Mouse (Mus musculus): ENCODE data around the gene Tiam2. TPM values are rescaled to one million over a fixed set of nuclear protein-coding genes. Genes with fewer than 3 reads are reported as not detected.

Gene Tiam2
- polyA plus RNA-seq, 1 experiment from 2014 or later = 3.9 TPM

- Histone ChIP-seq H3K27ac (replicated peaks in 1 of 2; ENCODE audit: control insufficient read depth in 1 of 2, insufficient read depth in 1 of 2, low read depth in 2 of 2, low read length in 2 of 2) (no peak overlapping the region), H3K36me3 (ENCODE audit: control insufficient read depth, insufficient read depth, low read length) (no peaks in the 10 kb centered on the region), H3K4me1 (ENCODE audit: control insufficient read depth in 2 of 2, insufficient read depth in 2 of 2, low read length in 2 of 2) (no peaks in the 10 kb centered on the region), H3K4me3 (ENCODE audit: control insufficient read depth in 1 of 2, insufficient read depth in 1 of 2, low read depth in 1 of 2, low read length in 2 of 2) (no peak overlapping the region), H3K9ac (ENCODE audit: low read length) (no peak overlapping the region), H3K9me3 (ENCODE audit: control insufficient read depth, low read length) (no peaks in the 10 kb centered on the region), H3K27me3 (ENCODE audit: control insufficient read depth, insufficient read depth, low read length) (no peaks in the 10 kb centered on the region), H3K4me2 (ENCODE audit: low read length) (no peak overlapping the region)
- ATAC-seq (ENCODE audit: insufficient number of reproducible peaks, insufficient read depth, low FRiP score, low read depth) = no peak
- WGBS = 82% methylated on average over 6 of the region's 6 CpGs
Observed at GRCm38 (mm10) chr17:3500076-3500475, 173.7 kb downstream of the Tiam2 start.

GRCm38 (mm10) chr17:3500936-3501335, 174.6 kb downstream of the Tiam2 start:
- 74% methylated on average over 4 of the region's 4 CpGs for WGBS
- Histone ChIP-seq H3K4me3 (ENCODE audit: control insufficient read depth in 1 of 2, insufficient read depth in 1 of 2, low read depth in 1 of 2, low read length in 2 of 2) (no peak overlapping the region), H3K9ac (ENCODE audit: low read length) (no peak overlapping the region), H3K27me3 (ENCODE audit: control insufficient read depth, insufficient read depth, low read length) (no peaks in the 10 kb centered on the region), H3K9me3 (ENCODE audit: control insufficient read depth, low read length) (no peaks in the 10 kb centered on the region), H3K4me2 (ENCODE audit: low read length) (no peak overlapping the region), H3K4me1 (ENCODE audit: control insufficient read depth in 2 of 2, insufficient read depth in 2 of 2, low read length in 2 of 2) (no peaks in the 10 kb centered on the region), H3K36me3 (ENCODE audit: control insufficient read depth, insufficient read depth, low read length) (no peaks in the 10 kb centered on the region), H3K27ac (replicated peaks in 1 of 2; ENCODE audit: control insufficient read depth in 1 of 2, insufficient read depth in 1 of 2, low read depth in 2 of 2, low read length in 2 of 2) (no peak overlapping the region)
- ATAC-seq (ENCODE audit: insufficient number of reproducible peaks, insufficient read depth, low FRiP score, low read depth) = no peak

DNA sequence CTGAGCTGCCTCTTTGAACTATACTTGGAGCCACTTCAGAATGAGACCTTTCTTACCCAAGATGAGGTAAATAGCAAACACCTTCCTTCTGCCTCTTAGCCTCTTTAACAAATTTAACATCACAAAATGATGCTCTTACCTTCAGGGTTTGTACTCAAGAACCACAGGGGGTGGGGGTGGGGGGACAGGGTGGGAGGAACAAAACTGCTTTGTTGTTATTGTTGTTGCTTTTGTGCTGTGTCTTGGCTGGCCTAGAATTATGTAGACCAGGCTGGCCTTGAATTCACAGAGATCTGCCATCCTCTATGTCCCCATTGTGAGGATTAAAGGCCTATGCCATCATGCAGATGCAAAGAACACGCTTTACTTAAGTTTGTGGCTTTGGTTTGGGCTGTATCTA, 179.3 kb downstream of the Tiam2 start:
- no peak overlapping the region for H3K4me3 ChIP-seq (ENCODE audit: control insufficient read depth in 1 of 2, insufficient read depth in 1 of 2, low read depth in 1 of 2, low read length in 2 of 2)
- ATAC-seq (ENCODE audit: insufficient number of reproducible peaks, insufficient read depth, low FRiP score, low read depth) = no peak

DNA sequence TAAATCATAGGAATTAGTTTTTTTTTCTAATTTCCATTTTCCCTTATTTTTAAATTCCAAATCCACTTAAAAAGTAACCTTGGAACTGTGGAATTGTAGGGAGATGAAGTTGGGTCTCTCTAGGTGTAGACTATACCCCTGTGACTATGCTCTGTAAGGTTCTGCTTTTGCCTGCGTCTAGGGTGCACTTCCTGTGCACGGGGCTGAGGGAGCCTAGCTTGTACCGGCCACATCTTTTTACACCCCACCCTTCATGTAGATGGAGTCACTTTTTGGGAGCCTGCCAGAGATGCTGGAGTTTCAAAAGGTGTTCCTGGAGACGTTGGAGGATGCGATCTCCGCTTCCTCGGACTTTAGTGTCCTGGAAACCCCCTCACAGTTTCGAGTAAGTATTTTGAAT, 180.1 kb downstream of the Tiam2 start:
- H3K4me2 ChIP-seq (ENCODE audit: low read length) = no peak overlapping the region
- H3K36me3 ChIP-seq (ENCODE audit: control insufficient read depth, insufficient read depth, low read length) = 0 out of 2 replicates have a peak, but pooled peaks cover 4% of the 10 kb centered on the region
- H3K27ac ChIP-seq (replicated peaks in 1 of 2; ENCODE audit: control insufficient read depth in 1 of 2, insufficient read depth in 1 of 2, low read depth in 2 of 2, low read length in 2 of 2) = no peak overlapping the region
- no peaks in the 10 kb centered on the region for H3K27me3 ChIP-seq (ENCODE audit: control insufficient read depth, insufficient read depth, low read length)
- H3K9ac ChIP-seq (ENCODE audit: low read length) = no peak overlapping the region
- no peaks in the 10 kb centered on the region for H3K9me3 ChIP-seq (ENCODE audit: control insufficient read depth, low read length)
- ATAC-seq (ENCODE audit: insufficient number of reproducible peaks, insufficient read depth, low FRiP score, low read depth) = no peak
- H3K4me3 ChIP-seq (ENCODE audit: control insufficient read depth in 1 of 2, insufficient read depth in 1 of 2, low read depth in 1 of 2, low read length in 2 of 2) = no peak overlapping the region
- no peaks in the 10 kb centered on the region for H3K4me1 ChIP-seq (ENCODE audit: control insufficient read depth in 2 of 2, insufficient read depth in 2 of 2, low read length in 2 of 2)
- WGBS = 85% methylated on average over 8 of the region's 8 CpGs

More for the DNA sequence above, 179.3 kb downstream of the Tiam2 start:
- Histone ChIP-seq H3K27me3 (ENCODE audit: control insufficient read depth, insufficient read depth, low read length) (no peaks in the 10 kb centered on the region), H3K4me2 (ENCODE audit: low read length) (no peak overlapping the region), H3K27ac (replicated peaks in 1 of 2; ENCODE audit: control insufficient read depth in 1 of 2, insufficient read depth in 1 of 2, low read depth in 2 of 2, low read length in 2 of 2) (no peak overlapping the region), H3K9ac (ENCODE audit: low read length) (no peak overlapping the region), H3K36me3 (ENCODE audit: control insufficient read depth, insufficient read depth, low read length) (0 out of 2 replicates have a peak, but pooled peaks cover 4% of the 10 kb centered on the region), H3K9me3 (ENCODE audit: control insufficient read depth, low read length) (no peaks in the 10 kb centered on the region), H3K4me1 (ENCODE audit: control insufficient read depth in 2 of 2, insufficient read depth in 2 of 2, low read length in 2 of 2) (no peaks in the 10 kb centered on the region)
- WGBS = 72% methylated on average over 1 of the region's 1 CpGs

- H3K9ac ChIP-seq (ENCODE audit: low read length) = no peak overlapping the region
- H3K27me3 ChIP-seq (ENCODE audit: control insufficient read depth, insufficient read depth, low read length) = no peaks in the 10 kb centered on the region
- H3K4me3 ChIP-seq (ENCODE audit: control insufficient read depth in 1 of 2, insufficient read depth in 1 of 2, low read depth in 1 of 2, low read length in 2 of 2) = no peak overlapping the region
- WGBS = 5% methylated on average over 1 of the region's 1 CpGs
- H3K36me3 ChIP-seq (ENCODE audit: control insufficient read depth, insufficient read depth, low read length) = peaks cover 16% of the 10 kb centered on the region
- H3K9me3 ChIP-seq (ENCODE audit: control insufficient read depth, low read length) = no peaks in the 10 kb centered on the region
- H3K4me2 ChIP-seq (ENCODE audit: low read length) = no peak overlapping the region
- no peak overlapping the region for H3K27ac ChIP-seq (replicated peaks in 1 of 2; ENCODE audit: control insufficient read depth in 1 of 2, insufficient read depth in 1 of 2, low read depth in 2 of 2, low read length in 2 of 2)
- ATAC-seq (ENCODE audit: insufficient number of reproducible peaks, insufficient read depth, low FRiP score, low read depth) = no peak
- no peaks in the 10 kb centered on the region for H3K4me1 ChIP-seq (ENCODE audit: control insufficient read depth in 2 of 2, insufficient read depth in 2 of 2, low read length in 2 of 2)
Observed at GRCm38 (mm10) chr17:3509841-3510240, 183.5 kb downstream of the Tiam2 start.

- H3K9me3 ChIP-seq (ENCODE audit: control insufficient read depth, low read length) = no peaks in the 10 kb centered on the region
- no peak for ATAC-seq (ENCODE audit: insufficient number of reproducible peaks, insufficient read depth, low FRiP score, low read depth)
- H3K36me3 ChIP-seq (ENCODE audit: control insufficient read depth, insufficient read depth, low read length) = peaks cover 42% of the 10 kb centered on the region
- 82% methylated on average over 5 of the region's 5 CpGs for WGBS
- H3K27me3 ChIP-seq (ENCODE audit: control insufficient read depth, insufficient read depth, low read length) = no peaks in the 10 kb centered on the region
- H3K4me3 ChIP-seq (ENCODE audit: control insufficient read depth in 1 of 2, insufficient read depth in 1 of 2, low read depth in 1 of 2, low read length in 2 of 2) = no peak overlapping the region
- H3K4me2 ChIP-seq (ENCODE audit: low read length) = no peak overlapping the region
- H3K4me1 ChIP-seq (ENCODE audit: control insufficient read depth in 2 of 2, insufficient read depth in 2 of 2, low read length in 2 of 2) = no peaks in the 10 kb centered on the region
- no peak overlapping the region for H3K9ac ChIP-seq (ENCODE audit: low read length)
- H3K27ac ChIP-seq (replicated peaks in 1 of 2; ENCODE audit: control insufficient read depth in 1 of 2, insufficient read depth in 1 of 2, low read depth in 2 of 2, low read length in 2 of 2) = no peak overlapping the region
Observed at GRCm38 (mm10) chr17:3514316-3514715, 187.9 kb downstream of the Tiam2 start.

DNA sequence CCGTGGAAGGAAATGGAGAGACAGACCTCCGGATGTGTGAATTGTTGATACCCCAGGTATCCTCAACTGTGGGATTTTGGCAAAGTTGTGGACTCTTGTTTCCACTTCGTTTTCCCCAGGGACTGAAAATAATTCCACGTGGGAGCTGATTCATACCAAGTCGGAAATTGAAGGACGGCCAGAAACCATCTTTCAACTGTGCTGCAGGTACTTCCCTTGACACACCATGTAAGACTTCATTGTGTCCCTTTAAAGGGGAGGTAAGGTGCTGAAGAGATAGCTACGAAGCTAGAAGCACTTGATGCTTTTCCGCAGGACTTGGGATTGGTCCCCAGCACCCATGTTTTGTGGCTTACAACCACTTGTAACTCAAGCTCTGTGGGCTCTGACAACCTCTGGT, 189.5 kb downstream of the Tiam2 start:
- H3K36me3 ChIP-seq (ENCODE audit: control insufficient read depth, insufficient read depth, low read length) = peaks cover 45% of the 10 kb centered on the region
- no peak overlapping the region for H3K27ac ChIP-seq (replicated peaks in 1 of 2; ENCODE audit: control insufficient read depth in 1 of 2, insufficient read depth in 1 of 2, low read depth in 2 of 2, low read length in 2 of 2)
- no peak for ATAC-seq (ENCODE audit: insufficient number of reproducible peaks, insufficient read depth, low FRiP score, low read depth)
- no peaks in the 10 kb centered on the region for H3K27me3 ChIP-seq (ENCODE audit: control insufficient read depth, insufficient read depth, low read length)
- H3K9ac ChIP-seq (ENCODE audit: low read length) = no peak overlapping the region
- H3K9me3 ChIP-seq (ENCODE audit: control insufficient read depth, low read length) = no peaks in the 10 kb centered on the region
- H3K4me2 ChIP-seq (ENCODE audit: low read length) = no peak overlapping the region
- WGBS = 87% methylated on average over 8 of the region's 8 CpGs
- H3K4me1 ChIP-seq (ENCODE audit: control insufficient read depth in 2 of 2, insufficient read depth in 2 of 2, low read length in 2 of 2) = no peaks in the 10 kb centered on the region
- no peak overlapping the region for H3K4me3 ChIP-seq (ENCODE audit: control insufficient read depth in 1 of 2, insufficient read depth in 1 of 2, low read depth in 1 of 2, low read length in 2 of 2)

GRCm38 (mm10) chr17:3516406-3516805, 190.0 kb downstream of the Tiam2 start:
- Histone ChIP-seq H3K4me1 (ENCODE audit: control insufficient read depth in 2 of 2, insufficient read depth in 2 of 2, low read length in 2 of 2) (no peaks in the 10 kb centered on the region), H3K27ac (replicated peaks in 1 of 2; ENCODE audit: control insufficient read depth in 1 of 2, insufficient read depth in 1 of 2, low read depth in 2 of 2, low read length in 2 of 2) (no peak overlapping the region), H3K9me3 (ENCODE audit: control insufficient read depth, low read length) (no peaks in the 10 kb centered on the region), H3K4me3 (ENCODE audit: control insufficient read depth in 1 of 2, insufficient read depth in 1 of 2, low read depth in 1 of 2, low read length in 2 of 2) (no peak overlapping the region), H3K36me3 (ENCODE audit: control insufficient read depth, insufficient read depth, low read length) (peaks cover 50% of the 10 kb centered on the region), H3K27me3 (ENCODE audit: control insufficient read depth, insufficient read depth, low read length) (no peaks in the 10 kb centered on the region), H3K9ac (ENCODE audit: low read length) (no peak overlapping the region), H3K4me2 (ENCODE audit: low read length) (no peak overlapping the region)
- 81% methylated on average over 9 of the region's 9 CpGs for WGBS
- no peak for ATAC-seq (ENCODE audit: insufficient number of reproducible peaks, insufficient read depth, low FRiP score, low read depth)

All from heart, embryonic 14.5 days (tissue).